Mouse (Mus musculus) fat pad, adult 2 months (tissue): ENCODE data around the gene Klhl29.

Experiments used
- DNase-seq: peaks from one replicate; pipeline ENCODE4 v3.0.0-alpha.2; 2011; ENCODE audit warnings: low read depth, low spot score; ENCODE audit errors: extremely low read depth

Klhl29 gene

DNA sequence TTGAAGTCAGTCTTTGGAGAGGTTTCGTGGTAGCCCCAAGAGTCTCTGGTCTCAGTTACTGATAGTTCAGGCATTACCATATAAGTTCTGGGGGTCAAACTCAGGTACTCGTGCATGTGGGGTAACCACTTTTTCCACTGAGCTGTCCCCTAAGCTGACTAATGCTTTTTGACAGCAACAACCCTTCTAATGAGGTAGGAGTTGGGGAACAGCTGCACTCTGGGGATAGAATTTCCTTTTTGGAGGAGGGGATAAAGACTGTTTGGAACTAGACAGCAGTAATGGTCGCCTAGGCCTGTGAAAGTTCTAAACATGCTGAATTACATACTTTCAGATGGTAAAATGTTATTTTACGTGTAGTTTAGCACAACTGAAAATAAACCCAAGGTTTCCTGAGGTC, 184.3 kb downstream of the Klhl29 start:
- DNase-seq: no peak

- DNase-seq: no peak
These were observed 185.9 kb downstream of the Klhl29 start for GRCm38 (mm10) chr12:5189446-5190150.

- no peak for DNase-seq
These were observed 186.6 kb downstream of the Klhl29 start for GRCm38 (mm10) chr12:5188899-5189298.

DNA sequence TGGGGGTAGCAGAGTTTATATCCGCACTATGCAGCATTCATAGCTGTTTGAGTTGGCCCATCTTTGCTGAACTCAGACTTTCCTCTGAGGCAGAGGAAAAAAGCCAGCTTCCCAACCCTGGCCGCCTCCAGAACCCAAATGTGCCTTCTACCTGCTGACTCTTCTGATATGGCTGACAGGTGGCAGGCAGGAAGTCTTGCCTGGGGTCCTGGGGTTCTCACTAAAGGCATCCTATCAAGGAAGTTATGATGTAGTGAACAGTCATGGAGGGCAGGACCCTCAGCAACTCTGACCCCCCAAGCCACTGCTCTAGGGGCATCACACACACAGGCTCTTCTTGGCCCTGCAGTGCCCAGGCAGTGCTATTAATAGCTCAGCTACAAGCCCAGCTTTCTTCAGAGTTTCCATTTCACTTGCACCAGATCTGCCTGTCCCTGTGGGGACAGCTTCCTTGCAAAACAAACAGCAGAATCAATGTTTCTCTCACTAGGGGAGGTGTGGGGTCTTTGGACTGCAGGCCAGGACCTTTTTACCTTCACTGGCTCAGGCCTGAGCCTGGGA, 187.6 kb downstream of the Klhl29 start:
- DNase-seq: no peak

DNA sequence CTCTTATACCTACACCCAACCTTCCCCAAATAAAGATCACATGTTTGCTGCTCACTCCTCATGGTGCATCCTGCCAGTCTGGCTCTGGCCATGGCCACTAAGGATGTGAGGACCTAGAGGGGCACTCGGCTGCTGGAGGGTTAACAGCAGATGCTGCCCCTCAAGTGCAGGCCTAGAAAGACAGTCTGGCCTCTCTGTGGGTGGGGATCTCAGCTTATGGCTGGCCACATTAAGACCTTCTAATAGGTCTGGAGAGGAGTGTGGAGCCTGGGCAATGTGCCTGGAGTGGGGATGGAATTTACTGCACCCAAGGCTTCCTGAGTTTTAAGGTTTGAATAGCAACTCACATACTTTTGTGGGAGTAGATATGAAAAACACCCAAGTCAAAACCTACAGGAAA, 188.8 kb downstream of the Klhl29 start:
- DNase-seq: no peak

DNA sequence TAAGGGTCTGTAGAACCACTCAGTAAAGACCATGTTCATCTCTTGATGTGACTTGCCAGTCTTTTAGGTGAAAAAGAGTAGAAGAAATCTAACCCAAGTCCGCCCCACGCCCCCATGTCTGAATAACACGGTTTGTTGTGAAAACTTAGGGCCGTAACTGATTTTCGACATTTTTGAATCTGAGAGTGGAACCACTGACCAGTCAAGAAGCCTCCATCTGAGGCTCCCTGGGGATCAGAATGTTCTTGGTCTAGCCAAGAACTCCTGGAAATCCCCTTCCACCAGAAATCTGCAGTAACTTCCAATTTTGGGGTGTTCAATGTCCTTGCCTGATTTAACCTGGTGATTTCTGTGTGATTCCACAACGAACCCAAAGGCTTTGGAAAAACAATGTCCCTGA, 189.9 kb downstream of the Klhl29 start:
- no peak for DNase-seq

- no peak for DNase-seq
These were observed 192.9 kb downstream of the Klhl29 start for GRCm38 (mm10) chr12:5182586-5182985.

GRCm38 (mm10) chr12:5182165-5182564, 193.3 kb downstream of the Klhl29 start:
- DNase-seq: no peak

GRCm38 (mm10) chr12:5176716-5177341, 198.7 kb downstream of the Klhl29 start:
- DNase-seq: no peak

- DNase-seq: no peak
These were observed 209.3 kb downstream of the Klhl29 start for GRCm38 (mm10) chr12:5166141-5166540.

DNA sequence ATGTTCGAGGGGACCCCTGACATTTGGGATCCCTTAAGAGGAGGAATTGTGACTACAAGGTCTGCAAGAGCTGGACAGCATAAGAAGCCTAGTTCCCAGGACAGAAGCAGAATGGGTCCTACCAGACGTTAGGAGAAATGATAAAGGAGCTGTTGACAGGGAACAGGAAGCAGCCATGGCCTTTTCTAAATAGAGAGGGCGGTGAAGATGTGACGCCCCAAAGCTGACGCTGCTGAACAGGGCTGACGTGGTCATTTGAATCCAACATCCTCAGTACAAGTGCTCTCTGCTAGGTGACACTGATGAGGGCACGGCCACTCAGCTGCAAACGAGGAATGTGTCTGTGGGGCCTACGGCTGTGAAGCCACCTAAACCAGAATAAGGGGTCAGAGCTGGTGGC, 210.1 kb downstream of the Klhl29 start:
- DNase-seq: no peak

DNA sequence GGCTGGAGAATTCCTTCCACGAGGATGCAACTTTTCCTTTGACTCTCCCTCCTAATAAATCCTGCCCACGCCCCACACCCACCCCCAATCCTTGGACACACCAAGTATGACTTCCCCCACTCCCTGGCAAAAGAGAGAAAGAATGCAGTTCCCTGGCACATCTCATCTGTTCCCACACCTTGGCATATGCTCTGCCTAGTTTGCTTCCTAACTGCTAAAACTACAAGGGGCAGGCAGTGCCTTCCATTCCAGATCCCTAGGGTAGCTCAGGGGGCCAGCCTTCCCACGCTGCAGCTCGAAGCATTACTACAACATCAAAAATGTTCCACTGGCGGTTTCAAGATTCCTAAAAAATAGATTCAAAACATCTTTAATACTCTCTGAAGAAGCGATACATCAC, 212.8 kb downstream of the Klhl29 start:
- no peak for DNase-seq

DNA sequence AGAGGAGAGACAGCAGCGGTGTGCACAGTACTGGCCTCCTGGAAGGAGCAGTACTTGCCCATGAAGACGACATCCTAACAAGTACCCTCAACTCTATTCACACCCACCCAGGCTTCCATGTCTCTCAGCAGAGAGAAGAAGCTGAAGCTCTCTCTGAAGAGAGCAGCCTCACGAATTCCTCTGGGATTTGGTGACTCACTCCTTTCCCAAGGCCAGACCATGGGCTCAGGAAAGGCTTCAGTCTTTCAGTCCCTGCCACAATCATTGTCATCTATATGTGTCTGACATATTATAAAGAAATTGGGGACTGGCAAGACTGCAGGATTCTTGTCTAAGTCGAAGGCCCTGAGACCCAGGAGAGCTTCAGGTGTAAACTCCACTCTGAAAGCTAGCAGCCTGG, 213.9 kb downstream of the Klhl29 start:
- DNase-seq: no peak

GRCm38 (mm10) chr12:5157931-5158481, 217.5 kb downstream of the Klhl29 start:
- DNase-seq: no peak

GRCm38 (mm10) chr12:5157021-5157681, 218.3 kb downstream of the Klhl29 start:
- no peak for DNase-seq

- DNase-seq: no peak
These were observed 220.3 kb downstream of the Klhl29 start for GRCm38 (mm10) chr12:5155177-5155576.

DNA sequence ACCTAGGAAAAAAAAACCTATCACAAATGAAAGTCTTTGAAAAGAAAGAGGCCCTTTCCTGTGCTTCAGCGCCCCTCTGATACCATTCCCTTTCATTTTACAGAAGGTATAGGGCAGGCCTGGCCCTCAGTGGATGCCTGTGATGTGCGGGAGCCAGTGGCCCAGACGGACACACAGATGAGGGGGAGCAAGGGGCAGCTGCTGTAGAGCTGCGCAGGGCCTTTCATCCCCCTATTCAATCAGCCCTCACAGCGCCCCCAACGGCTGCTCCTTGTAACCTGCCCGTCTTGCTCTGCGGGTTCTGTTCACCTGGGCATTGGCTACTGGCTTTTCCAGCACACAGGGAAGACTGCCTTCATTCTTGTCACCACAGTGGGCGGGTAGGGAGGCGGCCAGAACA, 223.6 kb downstream of the Klhl29 start:
- no peak for DNase-seq

GRCm38 (mm10) chr12:5147346-5148035, 228.0 kb downstream of the Klhl29 start:
- no peak for DNase-seq

GRCm38 (mm10) chr12:5143903-5144781, 231.3 kb downstream of the Klhl29 start:
- DNase-seq: no peak

DNA sequence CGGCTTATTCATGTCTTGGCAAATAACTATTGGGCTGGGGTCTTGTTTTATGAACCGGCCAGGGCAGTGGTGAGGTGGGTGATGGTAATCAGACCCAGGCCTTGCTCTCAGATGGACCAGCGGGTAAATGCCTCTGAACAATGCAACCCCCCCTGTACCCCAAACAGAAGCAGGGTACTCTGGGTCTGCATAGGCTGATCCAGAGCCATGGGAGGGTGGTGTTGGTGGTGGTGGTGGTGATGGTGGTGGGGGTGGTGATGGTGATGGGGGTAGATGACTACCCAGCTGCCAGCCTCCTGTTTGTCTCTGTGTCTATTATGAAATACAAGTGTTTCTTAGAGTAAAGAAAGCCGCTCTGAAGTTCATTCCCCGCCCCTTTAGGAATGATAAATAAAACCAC, 232.3 kb downstream of the Klhl29 start:
- DNase-seq: no peak
